Comparison of ENCODE assay signal across 8 mouse cellular contexts in genomic region chr13:49247740-49248466, GRCm38 (mm10). TPM values are rescaled to one million over a fixed set of nuclear protein-coding genes. Genes with fewer than 3 reads are reported as not detected.
DNase-seq lines count a peak whose midpoint lies in the region; ATAC-seq and TF ChIP-seq lines count a peak whose summit lies in the region.

No protein-coding gene starts in this region.

- ATAC-seq in embryonic facial prominence, embryonic 15.5 days (ENCODE audit: insufficient number of reproducible peaks, low FRiP score, low TSS enrichment, low read depth) = peak; percentile 41
- ATAC-seq in intestine, postnatal 0 days = peak; percentile 60
- ATAC-seq in lung, embryonic 15.5 days (ENCODE audit: borderline replicate concordance, extremely low read depth, low FRiP score, low TSS enrichment) = peak; percentile 47; the same call in 1 of the 2 replicates

- peak overlapping the region; percentile 87 for H3K4me2 ChIP-seq in embryonic facial prominence, embryonic 15.5 days (replicated peaks)
- H3K4me2 ChIP-seq in intestine, postnatal 0 days (replicated peaks; ENCODE audit: low read depth) = peak overlapping the region; percentile 88
- H3K4me2 ChIP-seq in lung, embryonic 15.5 days = peak overlapping the region; percentile 76

- peaks cover 10% of the 10 kb centered on the region for H3K4me1 ChIP-seq in embryonic facial prominence, embryonic 15.5 days
- 0 out of 2 replicates have a peak, but pooled peaks cover 7% of the 10 kb centered on the region for H3K4me1 ChIP-seq in intestine, postnatal 0 days (replicated peaks; ENCODE audit: control insufficient read depth, insufficient read depth, low read length)
- H3K4me1 ChIP-seq in lung, embryonic 15.5 days = peaks cover 13% of the 10 kb centered on the region

- H3K36me3 ChIP-seq in embryonic facial prominence, embryonic 15.5 days = no peaks in the 10 kb centered on the region
- H3K36me3 ChIP-seq in intestine, postnatal 0 days (ENCODE audit: control insufficient read depth, insufficient read depth) = no peaks in the 10 kb centered on the region
- no peaks in the 10 kb centered on the region for H3K36me3 ChIP-seq in lung, embryonic 15.5 days

- no peak overlapping the region for H3K27ac ChIP-seq in layer of hippocampus, adult 2 months
- H3K27ac ChIP-seq in embryonic facial prominence, embryonic 15.5 days (replicated peaks) = no peak overlapping the region
- no peak overlapping the region for H3K27ac ChIP-seq in intestine, postnatal 0 days (ENCODE audit: low read depth, low read length)
- no peak overlapping the region for H3K27ac ChIP-seq in lung, embryonic 15.5 days

- no peaks in the 10 kb centered on the region for H3K9me3 ChIP-seq in embryonic facial prominence, embryonic 15.5 days (replicated peaks)
- no peaks in the 10 kb centered on the region for H3K9me3 ChIP-seq in intestine, postnatal 0 days (ENCODE audit: control insufficient read depth)
- no peaks in the 10 kb centered on the region for H3K9me3 ChIP-seq in lung, embryonic 15.5 days

- H3K27me3 ChIP-seq in embryonic facial prominence, embryonic 15.5 days = peaks cover 27% of the 10 kb centered on the region
- H3K27me3 ChIP-seq in intestine, postnatal 0 days (replicated peaks; ENCODE audit: control insufficient read depth, insufficient read depth, low read length) = peaks cover 14% of the 10 kb centered on the region; the same call in 1 of the 2 replicates
- H3K27me3 ChIP-seq in lung, embryonic 15.5 days = peaks cover 31% of the 10 kb centered on the region

- peak overlapping the region; percentile 45 for H3K4me3 ChIP-seq in layer of hippocampus, adult 2 months
- peak overlapping the region; percentile 48 for H3K4me3 ChIP-seq in embryonic facial prominence, embryonic 15.5 days (replicated peaks)
- peak overlapping the region; percentile 45 for H3K4me3 ChIP-seq in intestine, postnatal 0 days (ENCODE audit: low read depth, low read length)
- H3K4me3 ChIP-seq in lung, embryonic 15.5 days = peak overlapping the region; percentile 40

- WGBS in embryonic facial prominence, embryonic 15.5 days = 2% methylated on average over 57 of the region's 58 CpGs
- 1% methylated on average over 58 of the region's 58 CpGs for WGBS in intestine, postnatal 0 days
- WGBS in lung, embryonic 15.5 days = 2% methylated on average over 58 of the region's 58 CpGs

- TF ChIP-seq CTCF in layer of hippocampus, adult 2 months (conservative IDR thresholded peaks at IDR 0.05) = no peak
- TF ChIP-seq CTCF in intestine, postnatal 0 days (IDR thresholded peaks at IDR 0.05; ENCODE audit: low read depth) = peak; percentile 18; the same call in 1 of the 2 replicates

- 0 out of 2 replicates have a peak overlapping the region, but pooled peaks have one; percentile 9 for H3K9ac ChIP-seq in embryonic facial prominence, embryonic 15.5 days
- H3K9ac ChIP-seq in intestine, postnatal 0 days (ENCODE audit: low read depth, low read length) = peak overlapping the region; percentile 26; the same call in 1 of the 2 replicates
- H3K9ac ChIP-seq in lung, embryonic 15.5 days = peak overlapping the region; percentile 5; the same call in 1 of the 2 replicates

- DNase-seq in layer of hippocampus, adult 2 months (ENCODE audit: low spot score in 2 of 2) = no peak
- DNase-seq in layer of hippocampus, adult 9-11 months = no peak
- peak; percentile 18 for DNase-seq in ovary, postnatal 14 days (ENCODE audit: low spot score)
- no peak for DNase-seq in adipocyte (ENCODE audit: low spot score)
- DNase-seq in urinary bladder, adult 2 months (ENCODE audit: low spot score) = no peak

RNA-seq across cellular contexts. Expression of gene Susd3, which starts 0.6 kb away (rescaled TPM):
- 1 to 10 TPM; 1.7 TPM for total RNA-seq in layer of hippocampus, adult 2 months (2021)
- 2.3 and 3.7 TPM in 2 replicates for polyA plus RNA-seq in embryonic facial prominence, embryonic 15.5 days (2015; fragmentation: Nextera tagmentation; extraction: Ambion mirVana)
- 0.65 and 1.3 TPM in 2 replicates for polyA plus RNA-seq in intestine, postnatal 0 days (2015; fragmentation: Nextera tagmentation; extraction: Ambion mirVana)
- polyA plus RNA-seq in lung, embryonic 15.5 days (2015; fragmentation: Nextera tagmentation; extraction: Ambion mirVana) = 1.5 and 2.2 TPM in 2 replicates
- polyA plus RNA-seq in urinary bladder, adult 2 months (2012; rRNA removed) = 2.6 and 2.8 TPM in 2 replicates

RNA-seq across cellular contexts. Expression of gene Card19, which starts 32.1 kb away (rescaled TPM):
- 10 to 100 TPM; 14.8 to 15.3 TPM for total RNA-seq in layer of hippocampus, adult 2 months (2021)
- 69.4 and 82.2 TPM in 2 replicates for polyA plus RNA-seq in embryonic facial prominence, embryonic 15.5 days (2015; fragmentation: Nextera tagmentation; extraction: Ambion mirVana)
- polyA plus RNA-seq in intestine, postnatal 0 days (2015; fragmentation: Nextera tagmentation; extraction: Ambion mirVana) = 105 and 117 TPM in 2 replicates
- polyA plus RNA-seq in lung, embryonic 15.5 days (2015; fragmentation: Nextera tagmentation; extraction: Ambion mirVana) = 47.4 and 52.6 TPM in 2 replicates
- 68.5 and 87.0 TPM in 2 replicates for polyA plus RNA-seq in urinary bladder, adult 2 months (2012; rRNA removed)
